Mouse (Mus musculus): ENCODE results near the gene Metap1d. TPM values are rescaled to one million over a fixed set of nuclear protein-coding genes. Genes with fewer than 3 reads are reported as not detected.

Metap1d gene
- polyA plus RNA-seq, 1 experiment from 2014 or later = 43.1 TPM

DNA sequence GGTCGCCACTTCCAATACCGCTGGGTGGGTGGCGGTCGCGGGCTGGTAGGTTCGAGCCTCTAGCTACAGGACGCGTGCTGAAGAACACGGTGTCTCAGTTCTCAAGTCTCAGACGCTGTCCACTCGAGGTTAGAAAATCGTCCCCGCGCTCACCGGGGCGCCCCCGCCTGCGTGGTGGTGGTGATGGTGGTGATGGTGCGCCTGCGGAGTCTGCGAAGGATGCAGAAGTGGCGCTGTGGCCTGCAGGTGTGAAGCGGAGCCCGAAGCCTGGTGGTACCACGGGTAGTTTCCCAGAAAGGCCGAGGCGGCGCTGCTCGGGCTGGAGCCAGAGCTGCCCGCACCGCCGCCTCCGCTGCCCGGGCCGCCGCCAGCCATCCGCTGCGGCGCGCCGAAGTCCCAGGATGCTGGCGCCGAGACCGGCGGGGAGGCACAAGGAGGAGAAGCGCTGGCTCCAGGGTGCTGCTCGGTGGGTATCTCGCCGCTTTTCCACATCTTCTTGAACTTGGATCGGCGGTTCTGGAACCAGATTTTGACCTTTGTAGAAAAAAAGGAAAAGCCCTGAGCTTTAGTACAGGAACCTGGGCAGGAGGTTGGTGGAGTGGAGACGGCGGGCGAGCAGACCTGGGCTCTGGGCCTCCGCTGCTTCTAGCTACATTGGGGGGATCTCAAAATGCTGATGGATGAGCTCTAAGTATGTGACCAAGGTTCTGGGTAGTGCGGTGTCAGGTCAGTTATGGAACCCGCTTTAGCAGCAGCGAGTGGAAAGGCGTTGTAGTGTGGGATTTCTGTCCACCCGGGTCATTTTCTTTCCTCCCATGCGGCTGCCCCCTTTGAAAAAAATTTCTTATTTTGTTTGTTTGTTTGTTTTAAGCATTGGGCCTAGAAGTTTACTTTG lies 91.6 kb downstream of the Metap1d start:
- TF ChIP-seq CTCF (IDR thresholded peaks at IDR 0.05; ENCODE audit: low read depth) = no peak
- H3K27ac ChIP-seq = no peak overlapping the region
- peak overlapping the region; percentile 12; the same call in 1 of the 2 replicates for H3K4me3 ChIP-seq (replicated peaks; ENCODE audit: low read depth, low read length)
- H3K9me3 ChIP-seq (replicated peaks; ENCODE audit: low read length) = no peaks in the 10 kb centered on the region
- H3K4me2 ChIP-seq (ENCODE audit: low read length) = 0 out of 2 replicates have a peak overlapping the region, but pooled peaks have one; percentile 11
- no peak overlapping the region for H3K9ac ChIP-seq (ENCODE audit: low read depth, low read length)
- DNase-seq (ENCODE audit: low spot score) = no peak
- ATAC-seq (replicated peaks; ENCODE audit: low FRiP score, low read depth) = no peak; the same call in 1 of the 2 replicates
- peaks cover 20% of the 10 kb centered on the region; the same call in 1 of the 2 replicates for H3K4me1 ChIP-seq (replicated peaks; ENCODE audit: insufficient read depth, low read length)
- 1% methylated on average over 60 of the region's 61 CpGs for WGBS
- H3K27me3 ChIP-seq (ENCODE audit: insufficient read depth, low read length) = peaks cover 79% of the 10 kb centered on the region
- H3K36me3 ChIP-seq (ENCODE audit: insufficient read depth, low read length) = no peaks in the 10 kb centered on the region

DNA sequence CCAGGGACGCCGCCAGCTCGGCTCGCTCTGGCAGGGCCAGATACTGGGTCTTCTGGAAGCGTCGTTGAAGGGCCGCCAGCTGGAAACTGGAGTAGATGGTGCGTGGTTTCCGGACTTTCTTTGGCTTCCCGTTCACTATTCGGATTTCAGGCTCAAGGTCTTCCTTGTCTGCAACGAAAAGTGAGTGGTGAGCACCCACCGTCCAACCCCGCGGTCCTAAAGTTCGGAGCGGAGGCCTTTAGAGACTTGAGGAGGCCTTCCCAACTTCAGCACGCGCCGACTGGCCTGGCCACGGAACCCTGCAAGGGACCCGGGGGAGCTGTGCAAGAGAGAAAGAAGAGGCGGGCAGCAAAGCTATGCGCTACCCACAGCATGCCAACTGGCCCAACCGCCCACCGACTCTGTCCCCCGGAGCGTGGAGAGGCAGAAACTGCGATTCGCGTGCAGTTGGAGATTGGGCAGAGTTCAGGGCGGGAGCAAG lies 92.4 kb downstream of the Metap1d start:
- no peak for ATAC-seq (replicated peaks; ENCODE audit: low FRiP score, low read depth)
- Histone ChIP-seq H3K27ac (no peak overlapping the region), H3K9me3 (replicated peaks; ENCODE audit: low read length) (no peaks in the 10 kb centered on the region), H3K9ac (ENCODE audit: low read depth, low read length) (no peak overlapping the region), H3K36me3 (ENCODE audit: insufficient read depth, low read length) (no peaks in the 10 kb centered on the region), H3K4me1 (replicated peaks; ENCODE audit: insufficient read depth, low read length) (peaks cover 20% of the 10 kb centered on the region; the same call in 1 of the 2 replicates), H3K27me3 (ENCODE audit: insufficient read depth, low read length) (peaks cover 84% of the 10 kb centered on the region), H3K4me2 (ENCODE audit: low read length) (peak overlapping the region; percentile 70; the same call in 1 of the 2 replicates), H3K4me3 (replicated peaks; ENCODE audit: low read depth, low read length) (peak overlapping the region; percentile 38)
- WGBS = 2% methylated on average over 32 of the region's 32 CpGs
- no peak for DNase-seq (ENCODE audit: low spot score)
- no peak for TF ChIP-seq CTCF (IDR thresholded peaks at IDR 0.05; ENCODE audit: low read depth)

DNA sequence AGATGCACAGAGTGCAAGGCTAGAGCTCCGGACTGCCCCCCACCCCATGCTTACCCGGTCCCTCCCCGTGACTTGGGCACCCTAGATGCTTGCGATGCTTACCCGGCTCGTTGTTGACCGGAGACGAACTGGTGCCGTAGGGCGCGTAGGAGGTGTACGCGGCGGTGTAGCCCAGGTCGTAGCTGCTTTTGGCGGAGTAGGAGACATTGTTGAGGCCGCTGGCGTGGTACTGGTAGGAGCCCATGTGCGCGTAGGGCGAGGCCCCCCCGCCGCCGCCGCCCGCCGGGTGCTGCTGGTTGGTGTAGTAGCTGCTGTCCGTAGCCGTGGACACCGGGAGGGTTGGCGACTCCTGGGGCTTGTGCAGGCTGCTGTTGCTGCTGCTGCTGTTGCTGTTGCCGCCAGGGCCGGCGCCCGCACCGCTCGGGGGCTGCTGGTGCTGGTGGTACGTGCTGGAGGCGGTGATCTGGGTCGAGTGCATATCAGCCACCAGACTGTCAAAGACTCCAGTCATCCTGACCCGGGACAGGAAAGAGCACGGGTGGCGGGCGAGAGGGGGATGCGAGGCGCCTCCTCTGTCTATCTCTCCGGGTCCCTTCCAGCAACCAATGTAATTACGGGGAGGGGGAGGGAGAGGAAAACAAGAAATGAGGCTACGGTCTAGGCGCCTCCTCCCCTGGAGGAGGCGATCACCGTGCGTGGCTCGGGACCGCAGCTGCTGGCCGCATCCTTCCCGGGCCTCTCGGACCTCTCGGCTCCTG lies 93.0 kb downstream of the Metap1d start:
- no peak overlapping the region for H3K9ac ChIP-seq (ENCODE audit: low read depth, low read length)
- peaks cover 15% of the 10 kb centered on the region; the same call in 1 of the 2 replicates for H3K4me1 ChIP-seq (replicated peaks; ENCODE audit: insufficient read depth, low read length)
- WGBS = under 1% methylated on average over 58 of the region's 59 CpGs
- H3K36me3 ChIP-seq (ENCODE audit: insufficient read depth, low read length) = no peaks in the 10 kb centered on the region
- H3K4me2 ChIP-seq (ENCODE audit: low read length) = peak overlapping the region; percentile 70
- peak overlapping the region; percentile 38 for H3K4me3 ChIP-seq (replicated peaks; ENCODE audit: low read depth, low read length)
- H3K9me3 ChIP-seq (replicated peaks; ENCODE audit: low read length) = no peaks in the 10 kb centered on the region
- no peak for TF ChIP-seq CTCF (IDR thresholded peaks at IDR 0.05; ENCODE audit: low read depth)
- peaks cover 83% of the 10 kb centered on the region for H3K27me3 ChIP-seq (ENCODE audit: insufficient read depth, low read length)
- ATAC-seq (replicated peaks; ENCODE audit: low FRiP score, low read depth) = 0 out of 2 replicates have a peak, but pooled peaks have one; percentile 12
- no peak for DNase-seq (ENCODE audit: low spot score)
- H3K27ac ChIP-seq = no peak overlapping the region

DNA sequence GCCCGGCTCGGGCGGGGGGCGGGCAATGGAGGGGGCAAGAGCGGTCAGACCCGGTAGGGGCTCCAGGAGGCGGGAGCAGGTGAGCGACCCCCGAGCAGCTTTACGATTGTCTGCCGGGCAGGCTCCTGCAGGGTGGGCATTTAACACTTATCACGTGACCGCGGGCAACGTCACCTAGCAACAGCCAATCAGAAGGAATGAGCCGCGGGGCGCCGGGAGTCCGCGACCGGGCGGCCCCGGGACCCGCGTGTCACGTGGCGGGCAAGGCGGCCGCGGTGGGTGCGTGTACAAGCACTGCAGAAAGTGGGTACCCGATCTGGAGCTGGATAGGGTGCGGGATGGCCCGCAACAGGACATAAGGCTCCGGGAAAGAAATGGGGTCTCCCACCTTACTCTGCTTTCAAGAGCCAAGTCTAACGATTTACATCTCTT lies 93.6 kb downstream of the Metap1d start, which contains the start of gene Dlx2:
Gene Dlx2, minus strand, starts transcription at position 115 of the 432 bp plus-strand sequence.
- no peak within 1 kb of the TSS for H3K9ac ChIP-seq (ENCODE audit: low read depth, low read length)
- under 1% methylated on average over 37 of the region's 37 CpGs for WGBS
- DNase-seq (ENCODE audit: low spot score) = no peak

DNA sequence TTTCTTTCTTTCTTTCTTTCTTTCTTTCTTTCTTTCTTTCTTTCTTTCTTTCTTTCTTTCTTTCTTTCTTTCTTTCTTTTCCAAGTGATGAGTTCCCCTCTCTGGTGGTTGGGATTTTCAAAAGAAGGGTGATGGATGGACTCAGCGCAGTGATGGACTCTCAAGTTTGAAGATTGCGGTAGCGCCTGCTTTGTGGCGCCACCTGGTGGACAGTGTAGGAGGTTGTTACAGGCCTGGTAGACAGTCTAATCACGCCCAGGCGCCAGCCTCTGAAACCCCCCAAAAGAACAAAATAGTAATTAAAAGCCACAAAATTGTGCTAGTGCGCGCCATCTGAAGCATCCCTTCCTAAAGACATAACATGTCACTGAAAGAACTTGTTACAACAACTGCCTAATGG lies 94.8 kb downstream of the Metap1d start:
- peaks cover 12% of the 10 kb centered on the region; the same call in 1 of the 2 replicates for H3K4me1 ChIP-seq (replicated peaks; ENCODE audit: insufficient read depth, low read length)
- ATAC-seq (replicated peaks; ENCODE audit: low FRiP score, low read depth) (no peak), DNase-seq (ENCODE audit: low spot score) (peak; percentile 87)
- peak; percentile 87 for TF ChIP-seq CTCF (IDR thresholded peaks at IDR 0.05; ENCODE audit: low read depth)
- no peak overlapping the region for H3K27ac ChIP-seq
- H3K36me3 ChIP-seq (ENCODE audit: insufficient read depth, low read length) = no peaks in the 10 kb centered on the region
- no peak overlapping the region for H3K9ac ChIP-seq (ENCODE audit: low read depth, low read length)
- peaks cover 78% of the 10 kb centered on the region for H3K27me3 ChIP-seq (ENCODE audit: insufficient read depth, low read length)
- H3K9me3 ChIP-seq (replicated peaks; ENCODE audit: low read length) = no peaks in the 10 kb centered on the region
- 2% methylated on average over 8 of the region's 8 CpGs for WGBS
- H3K4me2 ChIP-seq (ENCODE audit: low read length) = no peak overlapping the region
- H3K4me3 ChIP-seq (replicated peaks; ENCODE audit: low read depth, low read length) = no peak overlapping the region

More for the DNA sequence above, 93.6 kb downstream of the Metap1d start, which contains the start of gene Dlx2:
- TF ChIP-seq CTCF (IDR thresholded peaks at IDR 0.05; ENCODE audit: low read depth) = no peak
- Histone ChIP-seq H3K4me1 (replicated peaks; ENCODE audit: insufficient read depth, low read length) (peaks cover 12% of the 10 kb centered on the region; the same call in 1 of the 2 replicates), H3K4me3 (replicated peaks; ENCODE audit: low read depth, low read length) (peak within 1 kb of the TSS; percentile 38), H3K9me3 (replicated peaks; ENCODE audit: low read length) (no peaks in the 10 kb centered on the region), H3K4me2 (ENCODE audit: low read length) (peak within 1 kb of the TSS; percentile 70), H3K27me3 (ENCODE audit: insufficient read depth, low read length) (peaks cover 83% of the 10 kb centered on the region), H3K36me3 (ENCODE audit: insufficient read depth, low read length) (no peaks in the 10 kb centered on the region), H3K27ac (no peak within 1 kb of the TSS)
- no peak for ATAC-seq (replicated peaks; ENCODE audit: low FRiP score, low read depth)

DNA sequence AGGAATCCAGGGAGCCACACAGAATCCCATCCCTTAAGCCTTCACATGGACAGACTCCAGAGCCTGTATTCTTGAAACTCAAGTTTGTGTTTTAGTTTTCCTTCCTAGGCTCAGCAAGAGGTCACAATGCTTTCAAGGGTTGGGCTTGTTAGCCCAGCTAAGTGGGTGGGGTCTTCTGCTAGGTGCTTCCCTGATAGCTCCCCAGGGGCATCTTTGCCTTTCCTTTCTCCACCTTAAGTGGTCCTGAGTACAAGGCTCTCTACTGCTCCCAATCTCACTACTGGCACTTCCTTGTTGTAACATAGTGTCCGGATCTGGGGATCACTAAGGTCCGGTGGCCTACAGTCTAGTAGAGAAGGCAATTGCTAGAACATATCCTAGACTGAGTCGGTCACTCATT lies 97.3 kb downstream of the Metap1d start:
- no peak for TF ChIP-seq CTCF (IDR thresholded peaks at IDR 0.05; ENCODE audit: low read depth)
- WGBS = 26% methylated on average over 3 of the region's 3 CpGs

More for the DNA sequence above, 97.3 kb downstream of the Metap1d start:
- Histone ChIP-seq H3K9me3 (replicated peaks; ENCODE audit: low read length) (no peaks in the 10 kb centered on the region), H3K27me3 (ENCODE audit: insufficient read depth, low read length) (peaks cover 68% of the 10 kb centered on the region), H3K4me2 (ENCODE audit: low read length) (no peak overlapping the region), H3K36me3 (ENCODE audit: insufficient read depth, low read length) (no peaks in the 10 kb centered on the region), H3K27ac (no peak overlapping the region), H3K4me1 (replicated peaks; ENCODE audit: insufficient read depth, low read length) (peaks cover 11% of the 10 kb centered on the region; the same call in 1 of the 2 replicates), H3K4me3 (replicated peaks; ENCODE audit: low read depth, low read length) (no peak overlapping the region), H3K9ac (ENCODE audit: low read depth, low read length) (no peak overlapping the region)
- no peak for DNase-seq (ENCODE audit: low spot score)
- no peak for ATAC-seq (replicated peaks; ENCODE audit: low FRiP score, low read depth)
